In the genomic region with DNA sequence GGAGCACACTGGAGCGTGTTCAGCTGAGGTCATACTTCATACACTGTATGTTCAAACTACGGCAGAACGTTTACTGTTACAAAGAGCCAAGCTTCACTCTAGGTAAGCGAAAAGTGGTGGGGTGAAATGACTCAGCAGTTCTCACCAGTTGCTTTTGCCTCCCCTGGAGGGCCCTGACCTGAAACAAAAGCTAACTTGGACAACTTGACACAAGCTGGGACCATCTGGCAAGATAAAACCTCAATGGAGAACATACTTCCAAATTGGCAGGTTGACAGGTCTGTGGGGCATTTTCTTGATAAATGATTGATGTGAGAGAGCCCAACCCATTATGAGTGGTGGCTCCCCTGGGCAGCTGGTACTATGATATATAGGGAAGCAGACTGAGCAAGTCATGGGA, we compare ENCODE assay signal across 19 mouse cellular contexts. TPM values are rescaled to one million over a fixed set of nuclear protein-coding genes. Genes with fewer than 3 reads are reported as not detected.
DNase-seq lines count a peak whose midpoint lies in the region; ATAC-seq and TF ChIP-seq lines count a peak whose summit lies in the region.
"Had no signal": no experiment of that assay in that cellular context is flagged by ENCODE, and none has a peak within 500 bp of the region (broad histone marks: within the 10 kb centered on the region; RNA-seq: fewer than 3 reads in every experiment).

No protein-coding gene starts in this region.

- ATAC-seq in hindbrain, embryonic 16.5 days = no peak
- ATAC-seq in stomach, embryonic 14.5 days (ENCODE audit: insufficient number of reproducible peaks, insufficient read depth, low FRiP score, low read depth) = peak; percentile 28; the same call in 1 of the 2 replicates
- no peak for ATAC-seq in stomach, postnatal 0 days (ENCODE audit: low FRiP score, low TSS enrichment)
- no peak for ATAC-seq in granulocyte monocyte progenitor cell, adult 5-6 weeks (replicated peaks; ENCODE audit: poor library complexity, severe bottlenecking)
- ATAC-seq: CD4-positive, CD25-positive, alpha-beta regulatory T cell, adult 4 months; forebrain, embryonic 15.5 days; midbrain, embryonic 15.5 days had no signal

- TF ChIP-seq EP300 in stomach, postnatal 0 days (optimal IDR thresholded peaks at IDR 0.05) = no peak

- DNase-seq in hindbrain, embryonic 10.5 days (ENCODE audit: low spot score) = peak; percentile 19
- no peak for DNase-seq in stomach, postnatal 0 days (ENCODE audit: low spot score)
- peak; percentile 47 for DNase-seq in ZHBTc4 (ENCODE audit: low read depth, low spot score)
- no peak for DNase-seq in spleen, postnatal 36 days (ENCODE audit: low spot score in 2 of 2)
- no peak for DNase-seq in lung, adult 2 months
- DNase-seq: gastrocnemius, adult 2 months had no signal

- H3K27ac ChIP-seq in hindbrain, embryonic 10.5 days = no peak overlapping the region
- no peak overlapping the region for H3K27ac ChIP-seq in hindbrain, embryonic 16.5 days (ENCODE audit: low read depth, low read length)
- H3K27ac ChIP-seq in stomach, embryonic 14.5 days (ENCODE audit: low read length) = no peak overlapping the region
- no peak overlapping the region for H3K27ac ChIP-seq in stomach, postnatal 0 days (replicated peaks)
- H3K27ac ChIP-seq: embryonic facial prominence, embryonic 15.5 days; forebrain, embryonic 15.5 days; gastrocnemius, adult 2 months; hindbrain, embryonic 15.5 days; limb, embryonic 10.5 days; liver, embryonic 14.5 days; macrophage; midbrain, embryonic 15.5 days; stomach, embryonic 15.5 days had no signal

- no peaks in the 10 kb centered on the region for H3K27me3 ChIP-seq in hindbrain, embryonic 10.5 days (ENCODE audit: insufficient read depth, poor library complexity, severe bottlenecking)
- no peaks in the 10 kb centered on the region for H3K27me3 ChIP-seq in hindbrain, embryonic 16.5 days (replicated peaks; ENCODE audit: control insufficient read depth, insufficient read depth, low read length)
- H3K27me3 ChIP-seq in stomach, embryonic 14.5 days (ENCODE audit: control insufficient read depth, insufficient read depth, low read length) = no peaks in the 10 kb centered on the region
- no peaks in the 10 kb centered on the region for H3K27me3 ChIP-seq in stomach, postnatal 0 days (ENCODE audit: control insufficient read depth, insufficient read depth, low read length)
- H3K27me3 ChIP-seq: embryonic facial prominence, embryonic 15.5 days; forebrain, embryonic 15.5 days; hindbrain, embryonic 15.5 days; midbrain, embryonic 15.5 days; stomach, embryonic 15.5 days had no signal

- H3K4me2 ChIP-seq in hindbrain, embryonic 16.5 days (ENCODE audit: low read length) = no peak overlapping the region
- H3K4me2 ChIP-seq in stomach, embryonic 14.5 days (replicated peaks; ENCODE audit: low read depth, low read length) = no peak overlapping the region
- H3K4me2 ChIP-seq in stomach, postnatal 0 days (replicated peaks; ENCODE audit: low read depth) = no peak overlapping the region
- H3K4me2 ChIP-seq: embryonic facial prominence, embryonic 15.5 days; forebrain, embryonic 15.5 days; heart, embryonic 11.5 days; hindbrain, embryonic 15.5 days; midbrain, embryonic 15.5 days; stomach, embryonic 15.5 days had no signal

- no peaks in the 10 kb centered on the region for H3K36me3 ChIP-seq in hindbrain, embryonic 10.5 days
- H3K36me3 ChIP-seq in hindbrain, embryonic 16.5 days (ENCODE audit: control insufficient read depth, insufficient read depth, low read length) = no peaks in the 10 kb centered on the region
- no peaks in the 10 kb centered on the region for H3K36me3 ChIP-seq in stomach, embryonic 14.5 days (ENCODE audit: control insufficient read depth, insufficient read depth, low read length)
- H3K36me3 ChIP-seq in stomach, postnatal 0 days (ENCODE audit: control insufficient read depth, insufficient read depth, low read length) = no peaks in the 10 kb centered on the region
- H3K36me3 ChIP-seq: embryonic facial prominence, embryonic 15.5 days; forebrain, embryonic 15.5 days; hindbrain, embryonic 15.5 days; limb, embryonic 10.5 days; midbrain, embryonic 15.5 days; stomach, embryonic 15.5 days had no signal

- TF ChIP-seq CTCF in stomach, postnatal 0 days (IDR thresholded peaks at IDR 0.05; ENCODE audit: low read depth) = no peak
- no peak for TF ChIP-seq CTCF in lung, adult 2 months (IDR thresholded peaks at IDR 0.05; ENCODE audit: insufficient read depth, low read length)

- no peak overlapping the region for H3K4me3 ChIP-seq in hindbrain, embryonic 10.5 days
- H3K4me3 ChIP-seq in hindbrain, embryonic 16.5 days (ENCODE audit: low read length) = no peak overlapping the region
- no peak overlapping the region for H3K4me3 ChIP-seq in stomach, embryonic 14.5 days (ENCODE audit: low read depth, low read length)
- H3K4me3 ChIP-seq in stomach, postnatal 0 days (ENCODE audit: low read depth, low read length) = no peak overlapping the region
- no peak overlapping the region for H3K4me3 ChIP-seq in lung, adult 2 months (replicated peaks; ENCODE audit: extremely low read depth, low read depth, low read length)
- H3K4me3 ChIP-seq: embryonic facial prominence, embryonic 15.5 days; forebrain, embryonic 15.5 days; gastrocnemius, adult 2 months; hindbrain, embryonic 15.5 days; limb, embryonic 10.5 days; midbrain, embryonic 15.5 days; stomach, embryonic 15.5 days had no signal

- H3K9ac ChIP-seq in hindbrain, embryonic 16.5 days (ENCODE audit: low read depth, low read length) = no peak overlapping the region
- H3K9ac ChIP-seq in stomach, embryonic 14.5 days (replicated peaks; ENCODE audit: low read depth, low read length) = no peak overlapping the region
- H3K9ac ChIP-seq in stomach, postnatal 0 days (ENCODE audit: low read length) = no peak overlapping the region
- H3K9ac ChIP-seq: embryonic facial prominence, embryonic 15.5 days; forebrain, embryonic 15.5 days; hindbrain, embryonic 15.5 days; liver, embryonic 14.5 days; midbrain, embryonic 15.5 days; stomach, embryonic 15.5 days had no signal

- H3K9me3 ChIP-seq in hindbrain, embryonic 10.5 days = no peaks in the 10 kb centered on the region
- H3K9me3 ChIP-seq in hindbrain, embryonic 16.5 days (ENCODE audit: control insufficient read depth, low read length) = no peaks in the 10 kb centered on the region
- H3K9me3 ChIP-seq in stomach, embryonic 14.5 days (ENCODE audit: control insufficient read depth, low read depth, low read length) = no peaks in the 10 kb centered on the region
- no peaks in the 10 kb centered on the region for H3K9me3 ChIP-seq in stomach, postnatal 0 days (ENCODE audit: control insufficient read depth, low read length)
- H3K9me3 ChIP-seq: embryonic facial prominence, embryonic 15.5 days; forebrain, embryonic 15.5 days; hindbrain, embryonic 15.5 days; limb, embryonic 10.5 days; midbrain, embryonic 15.5 days; stomach, embryonic 15.5 days had no signal

- TF ChIP-seq POLR2A in lung, adult 2 months (IDR thresholded peaks at IDR 0.05; ENCODE audit: borderline replicate concordance, extremely low read depth, low read depth, low read length) = no peak

- 81% methylated on average over 4 of the region's 4 CpGs for WGBS in hindbrain, embryonic 10.5 days
- 81% methylated on average over 4 of the region's 4 CpGs for WGBS in hindbrain, embryonic 16.5 days
- WGBS in stomach, embryonic 14.5 days = 48% methylated on average over 4 of the region's 4 CpGs
- WGBS in stomach, postnatal 0 days = 60% methylated on average over 4 of the region's 4 CpGs
- WGBS in lung, adult 2 months = 70% methylated on average over 4 of the region's 4 CpGs

- peaks cover 10% of the 10 kb centered on the region; the same call in 1 of the 2 replicates for H3K4me1 ChIP-seq in hindbrain, embryonic 10.5 days (replicated peaks)
- H3K4me1 ChIP-seq in hindbrain, embryonic 16.5 days (ENCODE audit: control insufficient read depth, insufficient read depth, low read depth, low read length) = no peaks in the 10 kb centered on the region
- no peaks in the 10 kb centered on the region for H3K4me1 ChIP-seq in stomach, embryonic 14.5 days (ENCODE audit: control insufficient read depth, insufficient read depth, low read length)
- H3K4me1 ChIP-seq in stomach, postnatal 0 days (replicated peaks; ENCODE audit: control insufficient read depth, insufficient read depth) = no peaks in the 10 kb centered on the region
- no peaks in the 10 kb centered on the region for H3K4me1 ChIP-seq in lung, adult 2 months (ENCODE audit: control insufficient read depth, insufficient read depth, low read length)
- H3K4me1 ChIP-seq: forebrain, embryonic 15.5 days; hindbrain, embryonic 15.5 days; limb, embryonic 10.5 days; midbrain, embryonic 15.5 days; stomach, embryonic 15.5 days had no signal

RNA-seq across cellular contexts. Expression of a gene that starts 59.0 kb away (rescaled TPM):
- polyA plus RNA-seq in hindbrain, embryonic 10.5 days (2016; fragmentation: Nextera tagmentation; extraction: Ambion mirVana) = 36.2 and 47.8 TPM in 2 replicates
- polyA plus RNA-seq in hindbrain, embryonic 16.5 days (2015; fragmentation: Nextera tagmentation; extraction: Ambion mirVana) = 31.8 and 34.8 TPM in 2 replicates
- polyA plus RNA-seq in stomach, embryonic 14.5 days (2014; fragmentation: Nextera tagmentation; extraction: Ambion mirVana) = 35.7 and 42.3 TPM in 2 replicates
- polyA plus RNA-seq in stomach, postnatal 0 days (2015; fragmentation: Nextera tagmentation; extraction: Ambion mirVana) = 19.8 and 20.2 TPM in 2 replicates
- 10.0 and 16.2 TPM in 2 replicates for total RNA-seq in granulocyte monocyte progenitor cell, adult 5-6 weeks (2014; fragmentation: Nextera tagmentation)
- total RNA-seq in granulocyte monocyte progenitor cell, adult 5-6 weeks (2017) = 30.0 and 32.4 TPM in 2 replicates
- polyA plus RNA-seq in lung, adult 2 months (2012; rRNA removed) = 4.7 and 5.7 TPM in 2 replicates

Comparison
In these comparisons a context has a peak if more than half of its experiments do, and no peak if none do; other contexts are left out.
1. DNase-seq: peak in hindbrain, embryonic 10.5 days (single experiment) and ZHBTc4 (single experiment); none in stomach, postnatal 0 days (single experiment), spleen, postnatal 36 days (0 of 2) and lung, adult 2 months (single experiment).